Mouse (Mus musculus): Measurements from ENCODE around the gene Wfdc17.

DNA sequence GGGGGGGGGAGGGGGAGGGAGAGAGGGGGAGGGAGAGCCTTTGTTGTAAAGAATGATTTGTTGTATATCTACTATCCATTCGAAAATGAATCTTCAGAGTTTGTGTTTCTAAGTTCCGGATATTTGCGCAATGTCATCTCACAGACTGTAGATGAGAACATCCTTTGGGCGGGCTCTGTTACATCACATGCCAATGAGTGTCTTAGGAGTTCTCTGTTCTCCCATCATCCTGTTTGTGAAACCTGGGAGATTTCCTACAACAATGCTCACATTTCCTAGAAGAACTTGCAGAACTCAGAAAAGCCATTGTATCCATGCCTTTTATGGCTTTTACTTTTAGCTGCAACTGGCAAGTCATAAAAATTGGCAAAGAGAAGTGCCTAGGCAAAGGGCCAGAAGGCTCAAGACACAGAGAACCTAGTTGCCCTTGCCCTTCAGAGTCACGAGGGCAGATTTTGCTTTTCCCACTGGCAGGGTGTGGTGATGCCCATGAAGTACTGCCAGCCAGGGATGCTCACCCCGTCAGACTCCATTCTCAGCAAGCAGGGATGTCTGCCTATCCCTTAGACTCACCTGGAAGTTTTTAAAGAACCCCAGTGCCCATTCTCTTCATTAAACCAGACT lies 13.4 kb downstream of the Wfdc17 start:
- TF ChIP-seq CTCF (conservative IDR thresholded peaks at IDR 0.05; ENCODE audit: low read length) (no peak), POU5F1 (IDR thresholded peaks at IDR 0.05; ENCODE audit: borderline replicate concordance, low read length) (no peak), NANOG (IDR thresholded peaks at IDR 0.05; ENCODE audit: borderline replicate concordance, low read length) (no peak)

All from E14TG2a.4 (cell line).